Mouse (Mus musculus) heart, adult 9 months (tissue): Measurements from ENCODE around the gene Rps10.
A peak's percentile ranks its signal among the peaks of the same experiment; 100 is the strongest.

Experiments
- DNase-seq, 2 experiments: peaks; one replicate each; pipeline ENCODE4 v3.0.0; 2022; ENCODE audit warnings: low spot score in 2 of 2

The Rps10 gene

DNA sequence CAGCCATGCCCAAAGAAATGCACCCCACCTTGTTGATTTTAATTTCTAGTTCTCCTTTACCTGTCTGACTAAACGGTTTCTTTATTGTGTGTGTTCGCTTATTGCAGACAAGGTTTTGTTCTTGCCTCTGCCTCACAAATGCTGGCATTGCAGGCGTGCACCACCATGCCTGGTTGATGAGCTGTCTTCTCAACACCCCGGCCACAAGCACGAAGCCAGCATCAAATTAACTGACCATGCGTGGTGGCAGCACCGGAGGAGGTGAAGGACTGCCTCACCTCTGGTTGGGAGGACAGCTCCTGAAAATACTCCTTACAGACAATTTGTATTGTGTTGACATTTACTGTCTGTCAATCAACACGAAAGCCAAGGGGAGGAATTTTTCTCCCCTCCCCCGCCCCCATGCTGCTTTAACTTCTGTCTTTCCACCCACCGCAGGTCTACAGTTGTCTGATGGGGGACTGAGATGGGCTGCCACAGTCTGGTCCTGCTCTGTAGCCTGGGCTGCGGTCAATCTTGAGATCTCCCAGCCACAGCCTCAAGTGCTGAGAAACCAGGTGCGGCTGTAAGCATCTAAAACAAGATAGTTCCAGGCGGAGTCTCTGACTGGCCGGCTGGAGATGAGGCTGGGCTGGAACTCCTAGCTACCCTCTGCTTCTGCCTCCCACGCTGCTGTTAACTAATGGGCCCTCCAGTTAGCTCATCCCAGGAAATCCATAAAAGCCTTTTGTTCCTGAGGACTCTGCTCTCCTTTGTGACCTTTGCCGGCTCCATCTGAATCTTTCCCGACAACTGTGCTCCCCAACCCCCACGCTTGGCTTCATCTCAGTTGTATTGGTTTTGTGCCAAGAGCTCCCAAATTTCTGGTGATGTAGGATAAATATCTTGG is at the start of gene Rps10:
Rps10 (minus strand) TSS at position 538 of the 889 bp plus-strand sequence.
- no peak for DNase-seq

DNA sequence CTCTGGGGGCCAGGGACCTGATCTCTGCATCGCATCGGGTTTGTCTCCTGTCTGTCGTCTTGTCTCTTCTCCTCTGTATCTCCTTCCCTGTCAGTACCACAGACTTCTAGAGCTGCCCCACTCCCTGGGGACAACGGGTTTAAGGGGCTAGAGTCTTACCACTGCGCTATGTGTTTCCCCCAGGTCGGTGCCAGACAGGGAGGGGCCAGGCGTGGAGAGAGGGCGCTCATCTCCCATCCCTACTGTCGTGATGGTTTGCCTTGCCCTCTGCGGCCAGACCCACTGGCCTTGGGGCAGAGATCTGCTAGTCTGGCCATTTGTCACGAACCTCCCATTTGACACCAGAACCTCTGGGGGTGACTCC is 49.1 kb upstream of the Rps10 start:
- no peak for DNase-seq

DNA sequence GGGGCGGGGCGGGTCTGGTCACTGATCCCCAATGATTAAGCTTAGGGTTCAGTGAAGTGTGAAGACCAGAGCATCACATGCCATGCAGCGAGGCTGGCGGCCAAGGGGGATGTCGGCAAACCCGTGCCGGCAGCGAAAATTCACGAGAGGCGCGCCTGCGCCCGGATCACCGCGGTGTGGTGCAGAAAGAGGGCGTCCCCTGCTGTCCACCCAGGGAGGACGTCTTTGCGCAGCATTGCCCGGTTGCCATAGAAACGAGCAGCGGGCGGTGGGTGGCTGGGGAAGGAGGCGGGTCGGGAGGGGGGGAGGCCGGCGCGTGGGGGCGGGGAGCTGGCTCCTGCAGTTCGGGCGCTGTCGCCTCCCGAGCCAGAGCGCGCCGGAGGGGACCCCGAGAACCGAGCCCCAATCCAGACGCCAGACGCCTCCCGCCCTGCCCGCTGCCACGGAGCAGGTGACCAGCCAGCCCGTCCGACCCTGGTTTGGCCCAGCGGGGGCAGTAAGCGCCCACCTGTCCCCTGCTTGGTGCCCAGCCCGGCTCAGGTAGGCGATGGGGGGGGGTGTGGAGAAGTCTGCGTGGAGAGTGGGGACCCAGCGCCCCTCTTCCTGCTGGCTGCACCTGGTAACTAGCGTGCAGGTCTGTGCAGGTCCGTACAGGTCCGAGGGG is 48.5 kb upstream of the Rps10 start:
- DNase-seq: no peak

- DNase-seq: no peak
Measured at GRCm38 (mm10) chr17:27678924-27679813, 42.7 kb upstream of the Rps10 start.

GRCm38 (mm10) chr17:27677756-27678155 is 41.3 kb upstream of the Rps10 start:
- no peak for DNase-seq

GRCm38 (mm10) chr17:27676270-27676669 is 39.8 kb upstream of the Rps10 start:
- DNase-seq: no peak

DNA sequence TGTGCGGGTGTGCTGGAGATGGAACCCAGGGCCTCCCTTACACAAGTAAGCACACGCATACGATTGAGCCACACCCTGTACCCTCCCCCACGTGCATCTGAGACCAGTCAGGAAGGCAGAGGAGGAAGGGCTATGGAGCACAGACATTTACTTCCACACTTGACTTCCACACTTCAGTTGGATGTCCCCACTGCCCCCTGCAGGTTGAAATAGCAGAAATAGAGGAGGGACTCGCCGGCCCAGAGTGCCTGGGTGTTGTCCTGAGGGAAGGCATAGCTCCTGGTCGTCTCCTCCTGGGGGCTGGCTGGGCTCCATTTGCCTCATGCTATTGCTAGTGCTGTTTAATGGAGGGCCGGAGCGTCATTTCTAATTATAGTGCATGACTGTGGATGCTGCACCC is 39.0 kb upstream of the Rps10 start:
- DNase-seq: no peak

DNA sequence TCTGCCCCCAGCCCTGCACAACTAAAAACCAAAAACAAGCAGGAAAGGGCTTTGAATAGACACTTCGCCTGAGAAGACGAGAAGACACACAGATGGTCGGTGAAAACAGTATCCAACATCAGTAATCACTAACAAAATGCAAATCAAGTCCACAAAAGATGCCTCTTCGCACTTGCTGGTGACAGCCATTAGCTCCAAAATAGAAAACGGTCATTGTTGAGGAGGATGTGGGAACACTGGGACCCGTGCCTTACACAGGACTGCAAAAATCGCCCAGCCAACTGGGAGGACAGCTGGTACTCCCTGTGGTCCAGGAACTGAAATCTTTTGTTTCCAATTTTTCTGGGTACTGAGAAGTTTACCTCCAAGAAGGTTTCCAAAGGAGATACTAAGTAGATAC is 37.5 kb upstream of the Rps10 start:
- no peak for DNase-seq

GRCm38 (mm10) chr17:27671720-27672119 is 35.3 kb upstream of the Rps10 start:
- no peak for DNase-seq

DNA sequence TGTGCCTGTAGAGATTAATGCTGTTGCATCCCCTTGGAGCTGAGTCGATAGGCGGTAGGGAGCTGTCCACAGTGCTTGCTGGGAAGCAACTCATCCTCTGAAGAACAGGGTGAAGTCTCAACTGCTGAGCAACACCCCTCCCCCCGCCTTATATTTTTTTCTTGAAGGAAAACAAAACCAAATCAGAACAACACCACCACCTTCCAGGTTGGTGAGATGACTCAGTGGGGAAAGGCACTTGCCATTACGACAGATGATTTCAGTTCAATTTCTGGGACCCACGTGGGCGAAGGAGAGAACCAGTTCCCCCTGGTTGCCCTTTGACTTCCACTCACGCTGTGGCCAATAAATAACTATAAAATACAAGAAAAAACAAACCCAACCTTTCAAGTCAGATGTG is 22.3 kb upstream of the Rps10 start:
- DNase-seq: no peak

GRCm38 (mm10) chr17:27657123-27657522 is 20.7 kb upstream of the Rps10 start:
- no peak for DNase-seq

GRCm38 (mm10) chr17:27656414-27656813 is 19.9 kb upstream of the Rps10 start:
- no peak for DNase-seq

DNA sequence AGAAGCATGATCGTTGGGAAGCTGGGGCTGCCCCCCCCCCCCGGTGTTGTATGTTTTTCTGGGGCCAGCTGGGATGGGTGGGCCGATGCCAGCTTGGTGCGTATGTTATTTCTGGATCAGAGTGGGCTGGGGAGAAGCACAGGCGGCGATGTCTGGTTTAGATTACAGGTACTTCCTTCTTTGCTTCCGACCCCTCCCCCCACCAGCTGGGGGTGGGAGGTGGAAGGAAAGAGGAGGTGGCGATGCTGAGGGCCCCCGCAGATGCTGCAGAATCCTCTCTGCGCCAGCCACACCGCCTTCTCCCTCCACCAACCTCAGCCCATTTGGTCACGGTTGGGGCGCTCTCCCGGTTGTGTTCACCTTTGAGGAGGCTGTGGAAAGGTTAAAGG is 19.5 kb upstream of the Rps10 start:
- no peak for DNase-seq

GRCm38 (mm10) chr17:27655089-27656010 is 18.9 kb upstream of the Rps10 start, which contains the start of gene Pacsin1:
Gene Pacsin1 (plus strand): TSS chr17:27655509.
- DNase-seq: no peak

GRCm38 (mm10) chr17:27653253-27653959 is 16.9 kb upstream of the Rps10 start:
- no peak for DNase-seq

GRCm38 (mm10) chr17:27652046-27652790 is 15.7 kb upstream of the Rps10 start:
- no peak for DNase-seq

GRCm38 (mm10) chr17:27650586-27650985 is 14.1 kb upstream of the Rps10 start:
- DNase-seq: no peak

- peak in 1 of 2 experiments; percentile 30 for DNase-seq
Measured at GRCm38 (mm10) chr17:27650160-27650559, 13.7 kb upstream of the Rps10 start.

GRCm38 (mm10) chr17:27645807-27646206 is 9.3 kb upstream of the Rps10 start:
- DNase-seq: no peak

GRCm38 (mm10) chr17:27644572-27644971 is 8.1 kb upstream of the Rps10 start:
- no peak for DNase-seq
